Mouse (Mus musculus): ENCODE measurements around the gene Paox. TPM values are rescaled to one million over a fixed set of nuclear protein-coding genes. Genes with fewer than 3 reads are reported as not detected.

The Paox gene
- 2.9 TPM for polyA plus RNA-seq (2014; fragmentation: Illumina TruSeq; extraction: RNeasy Lipid Tissue Mini Kit (QIAGEN cat#74804); ENCODE audit: low replicate concordance)

DNA sequence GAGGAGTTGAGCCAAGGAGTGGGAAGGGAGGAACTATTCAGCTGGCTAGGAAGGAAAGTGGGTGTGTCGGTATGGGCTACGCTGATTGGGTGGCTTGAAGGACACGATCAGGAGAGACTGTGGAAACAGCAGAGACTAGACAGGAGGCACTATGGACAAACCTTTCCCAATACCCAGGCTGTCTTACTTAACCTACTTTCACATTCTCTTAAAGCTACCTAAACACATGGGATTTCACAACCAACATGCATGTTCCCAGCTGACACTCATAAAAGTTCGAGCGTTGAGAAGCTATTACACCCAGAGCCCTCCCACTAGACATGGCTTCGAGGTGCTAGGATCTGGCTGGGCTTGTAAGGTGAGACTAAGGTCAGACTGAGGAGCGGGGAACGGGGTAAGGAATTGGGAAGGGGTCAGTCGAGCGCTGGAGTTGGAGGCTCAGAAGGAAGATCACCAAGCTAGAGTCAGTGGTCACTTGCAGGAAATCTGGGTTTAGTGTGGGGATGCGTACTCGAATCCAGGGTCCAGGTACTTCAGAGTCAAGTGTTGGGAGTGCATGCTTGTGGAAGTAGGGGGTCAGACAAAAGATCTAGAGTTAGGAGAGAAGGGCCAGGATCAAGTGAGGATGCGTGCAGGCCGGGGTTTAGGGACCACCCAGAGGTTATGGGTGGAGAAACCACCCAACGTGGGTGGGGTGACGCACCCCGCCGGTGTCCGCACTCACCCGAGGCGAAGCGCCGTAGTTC lies at the start of gene Paox:
TSS of gene Paox (plus strand) at position 217 of the 746 bp plus-strand sequence.

DNA sequence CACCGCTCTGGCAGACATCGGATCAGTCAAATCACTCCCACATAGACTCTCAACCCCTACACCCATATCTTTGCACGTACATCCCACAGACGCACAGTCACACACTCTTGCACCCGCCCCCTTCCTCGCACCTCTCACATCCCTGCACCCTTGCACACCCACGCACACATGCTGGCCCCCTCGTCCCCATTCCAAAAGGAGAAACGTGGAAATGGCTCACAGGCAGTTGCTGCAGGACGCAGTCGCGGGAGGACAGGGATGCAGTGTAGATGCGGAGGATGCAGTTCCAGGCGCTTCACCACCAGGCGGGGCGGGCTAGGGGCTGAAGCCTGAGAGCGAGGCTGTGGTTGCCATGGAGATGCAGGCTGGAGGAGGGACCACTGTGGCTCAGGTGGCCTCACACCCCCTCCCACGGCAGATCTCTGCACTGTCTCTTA lies 33.3 kb upstream of the Paox start, which contains the start of gene Caly:
TSS of gene Caly (minus strand) at position 307 of the 437 bp plus-strand sequence.

DNA sequence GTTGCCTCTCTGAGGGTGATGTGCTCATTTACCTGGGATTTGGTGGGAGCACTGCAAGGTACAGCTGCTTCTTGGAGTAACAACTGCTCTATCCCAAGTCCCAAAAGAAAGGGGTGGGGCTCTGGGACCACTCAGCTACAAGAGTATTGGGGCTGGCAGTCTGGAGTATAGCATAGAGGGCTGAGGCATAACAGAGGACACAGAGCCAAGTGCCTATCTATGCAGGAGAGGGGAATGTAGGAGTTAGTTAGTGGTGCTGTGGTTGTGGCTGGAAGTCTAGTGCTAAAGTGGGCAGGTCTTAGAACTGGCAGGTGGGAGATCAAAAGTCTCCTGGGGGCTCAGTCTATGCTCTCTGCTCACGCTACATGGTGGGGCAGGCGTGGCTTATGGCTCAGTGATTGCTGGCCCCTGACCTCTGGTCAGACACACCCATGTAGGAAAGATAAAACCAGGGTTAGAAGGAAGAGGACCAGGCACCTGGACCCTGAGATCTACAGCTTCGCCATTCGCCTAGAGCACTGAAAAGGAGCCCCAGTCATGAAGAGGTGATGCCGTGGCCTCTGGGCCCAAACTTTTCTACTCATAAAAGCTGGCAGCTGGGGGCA lies 22.6 kb upstream of the Paox start, which contains the start of gene Prap1:
TSS of gene Prap1 (plus strand) at position 472 of the 605 bp plus-strand sequence.

DNA sequence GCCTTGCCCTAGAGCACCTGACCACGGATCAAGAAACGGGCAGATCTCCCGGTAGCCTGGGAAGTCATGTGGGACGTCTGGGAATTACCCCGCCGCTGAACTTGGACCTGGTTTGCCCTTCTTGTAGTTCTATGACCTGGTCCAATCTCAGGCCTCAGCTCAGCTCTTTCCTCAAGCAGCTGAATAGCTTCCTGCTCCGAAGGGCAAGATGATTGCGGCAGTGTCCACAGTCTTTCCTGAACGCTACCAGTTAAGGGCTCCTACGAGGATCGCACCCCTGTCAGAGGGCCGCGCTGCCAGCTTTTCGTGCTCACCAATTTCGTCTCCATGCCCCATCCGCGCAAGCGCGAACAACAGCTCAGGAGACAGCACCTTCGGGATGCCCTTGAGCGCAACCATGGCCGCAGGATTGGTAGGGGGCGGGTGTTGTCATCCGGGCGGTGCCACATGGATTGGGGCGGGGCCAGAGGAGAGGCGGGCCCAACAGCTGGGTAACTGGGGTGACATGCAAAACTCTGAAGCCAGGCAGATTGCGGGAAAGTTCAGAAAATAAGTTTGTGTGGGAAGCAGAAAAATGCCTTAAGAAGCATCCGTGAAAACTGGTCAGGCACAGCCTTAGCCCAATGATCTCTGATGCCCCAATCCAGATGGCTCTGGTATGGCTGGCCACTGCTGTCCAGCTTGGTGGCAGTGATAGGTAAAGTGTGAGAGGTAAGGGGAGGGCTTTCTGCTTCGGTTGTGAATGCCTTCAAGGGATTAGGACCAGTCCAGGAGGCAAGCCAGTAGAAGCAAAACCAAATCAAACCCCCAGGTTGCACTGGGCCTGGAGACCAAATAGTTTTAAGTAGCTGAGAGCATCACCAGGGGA lies 13.4 kb upstream of the Paox start, which contains the start of gene Fuom:
TSS of gene Fuom (minus strand) at position 449 of the 868 bp plus-strand sequence.

GRCm38 (mm10) chr7:140116329-140117054 lies 893 bp downstream of the Paox start, which contains the start of gene Echs1:
Gene Echs1 (minus strand): TSS chr7:140116476.

DNA sequence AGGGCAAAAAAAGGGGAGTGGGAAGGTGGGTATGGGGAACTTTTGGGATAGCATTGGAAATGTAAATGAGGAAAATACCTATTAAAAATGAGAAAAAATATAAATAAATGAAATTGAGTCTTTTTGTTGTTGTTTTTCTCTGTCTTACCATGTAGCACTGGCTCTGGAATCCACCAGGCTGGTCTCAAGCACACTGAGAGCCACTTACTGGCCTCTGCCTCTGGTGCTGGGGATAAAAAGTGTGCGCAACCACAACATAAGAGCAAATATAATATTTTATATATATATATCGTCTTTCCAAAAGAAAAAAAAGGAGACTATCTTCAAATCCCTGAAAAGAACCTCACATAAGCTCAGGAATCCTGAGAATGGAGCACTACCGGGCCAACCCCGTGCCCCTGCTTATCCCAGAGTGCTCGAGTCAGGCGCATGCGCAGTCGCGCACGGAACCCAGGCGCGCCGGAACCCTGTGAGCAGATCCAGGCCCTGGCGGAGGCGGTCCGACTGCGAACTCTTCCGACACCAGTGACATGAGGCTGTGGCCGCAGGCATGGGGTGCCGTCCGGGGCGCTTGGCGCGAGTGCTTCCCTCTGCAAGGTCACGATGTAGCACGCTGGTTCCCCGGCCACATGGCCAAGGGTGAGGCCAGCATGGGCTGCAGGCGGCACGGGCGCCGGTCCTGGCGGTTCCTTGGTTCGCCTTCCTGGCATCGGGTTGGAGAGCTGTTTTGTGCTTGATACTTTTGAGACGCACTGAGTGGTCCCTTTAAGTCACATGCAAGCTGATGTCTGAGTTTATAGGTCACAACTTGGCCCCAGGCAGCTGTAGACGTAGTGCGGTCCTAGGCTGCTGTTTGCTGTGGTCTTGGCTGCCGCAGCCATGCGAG lies 21.8 kb downstream of the Paox start, which contains the start of gene Mtg1:
TSS of gene Mtg1 (plus strand) at position 430 of the 886 bp plus-strand sequence.

GRCm38 (mm10) chr7:140154218-140154927 lies 38.8 kb downstream of the Paox start, which contains the start of gene Sprn:
Gene Sprn (minus strand): TSS chr7:140154877.

DNA sequence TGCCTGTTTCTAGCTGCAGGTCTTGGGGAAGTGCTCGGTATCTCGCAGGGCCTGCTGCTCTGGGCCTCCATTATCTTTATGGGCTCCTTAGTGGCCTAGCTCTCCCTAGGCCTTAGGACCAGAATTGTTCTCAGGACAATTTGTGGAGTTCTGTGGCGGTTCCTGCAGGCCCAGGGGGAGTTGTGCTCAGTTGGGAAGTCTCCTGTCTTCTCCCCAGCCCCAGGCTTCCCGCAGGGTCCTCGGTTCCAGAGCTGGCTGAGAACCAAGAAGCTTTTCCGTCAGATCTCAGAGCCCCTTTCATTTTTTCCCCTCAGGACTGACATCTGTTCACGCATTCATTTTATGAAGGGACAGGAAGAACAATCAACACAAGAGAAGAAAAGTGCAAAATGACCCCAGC lies 49.1 kb downstream of the Paox start, which contains the start of gene Olfr522:
TSS of gene Olfr522 (minus strand) at position 101 of the 400 bp plus-strand sequence.

GRCm38 (mm10) chr7:140172936-140173335 lies 57.3 kb downstream of the Paox start, which contains the start of gene Olfr523:
Gene Olfr523 (plus strand): TSS chr7:140173217.

Other genes starting within 250 kb of the Paox start
- gene Kndc1, start 221.1 kb upstream of the Paox start, polyA plus RNA-seq (2014; fragmentation: Illumina TruSeq; extraction: RNeasy Lipid Tissue Mini Kit (QIAGEN cat#74804); ENCODE audit: low replicate concordance): 0.11 TPM
- gene Utf1, start 172.0 kb upstream of the Paox start, polyA plus RNA-seq (2014; fragmentation: Illumina TruSeq; extraction: RNeasy Lipid Tissue Mini Kit (QIAGEN cat#74804); ENCODE audit: low replicate concordance): not detected
- gene 6430531B16Rik, start 137.0 kb upstream of the Paox start, polyA plus RNA-seq (2014; fragmentation: Illumina TruSeq; extraction: RNeasy Lipid Tissue Mini Kit (QIAGEN cat#74804); ENCODE audit: low replicate concordance): not detected
- 0.11 TPM for gene Adam8, start 123.2 kb upstream of the Paox start, polyA plus RNA-seq (2014; fragmentation: Illumina TruSeq; extraction: RNeasy Lipid Tissue Mini Kit (QIAGEN cat#74804); ENCODE audit: low replicate concordance)
- gene Zfp511, start 79.4 kb upstream of the Paox start, polyA plus RNA-seq (2014; fragmentation: Illumina TruSeq; extraction: RNeasy Lipid Tissue Mini Kit (QIAGEN cat#74804); ENCODE audit: low replicate concordance): 7.8 TPM
- gene Tubgcp2, start 79.1 kb upstream of the Paox start, polyA plus RNA-seq (2014; fragmentation: Illumina TruSeq; extraction: RNeasy Lipid Tissue Mini Kit (QIAGEN cat#74804); ENCODE audit: low replicate concordance): 4.9 TPM
- gene Msx3, start 66.7 kb upstream of the Paox start, polyA plus RNA-seq (2014; fragmentation: Illumina TruSeq; extraction: RNeasy Lipid Tissue Mini Kit (QIAGEN cat#74804); ENCODE audit: low replicate concordance): not detected
- gene Caly, start 33.3 kb upstream of the Paox start, polyA plus RNA-seq (2014; fragmentation: Illumina TruSeq; extraction: RNeasy Lipid Tissue Mini Kit (QIAGEN cat#74804); ENCODE audit: low replicate concordance): not detected
- gene Prap1, start 22.4 kb upstream of the Paox start, polyA plus RNA-seq (2014; fragmentation: Illumina TruSeq; extraction: RNeasy Lipid Tissue Mini Kit (QIAGEN cat#74804); ENCODE audit: low replicate concordance): 108 TPM
- 54.7 TPM for gene Fuom, start 13.4 kb upstream of the Paox start, polyA plus RNA-seq (2014; fragmentation: Illumina TruSeq; extraction: RNeasy Lipid Tissue Mini Kit (QIAGEN cat#74804); ENCODE audit: low replicate concordance)
- 65.0 TPM for gene Echs1, start 677 bp downstream of the Paox start, polyA plus RNA-seq (2014; fragmentation: Illumina TruSeq; extraction: RNeasy Lipid Tissue Mini Kit (QIAGEN cat#74804); ENCODE audit: low replicate concordance)
- 1.1 TPM for gene Mtg1, start 21.8 kb downstream of the Paox start, polyA plus RNA-seq (2014; fragmentation: Illumina TruSeq; extraction: RNeasy Lipid Tissue Mini Kit (QIAGEN cat#74804); ENCODE audit: low replicate concordance)
- gene Sprn, start 39.1 kb downstream of the Paox start, polyA plus RNA-seq (2014; fragmentation: Illumina TruSeq; extraction: RNeasy Lipid Tissue Mini Kit (QIAGEN cat#74804); ENCODE audit: low replicate concordance): 0.11 TPM
- gene Olfr522, start 49.0 kb downstream of the Paox start, polyA plus RNA-seq (2014; fragmentation: Illumina TruSeq; extraction: RNeasy Lipid Tissue Mini Kit (QIAGEN cat#74804); ENCODE audit: low replicate concordance): not detected
- not detected for gene Olfr523, start 57.4 kb downstream of the Paox start, polyA plus RNA-seq (2014; fragmentation: Illumina TruSeq; extraction: RNeasy Lipid Tissue Mini Kit (QIAGEN cat#74804); ENCODE audit: low replicate concordance)
- gene Olfr524, start 90.2 kb downstream of the Paox start, polyA plus RNA-seq (2014; fragmentation: Illumina TruSeq; extraction: RNeasy Lipid Tissue Mini Kit (QIAGEN cat#74804); ENCODE audit: low replicate concordance): not detected
- not detected for gene Cd163l1, start 102.5 kb downstream of the Paox start, polyA plus RNA-seq (2014; fragmentation: Illumina TruSeq; extraction: RNeasy Lipid Tissue Mini Kit (QIAGEN cat#74804); ENCODE audit: low replicate concordance)
- gene 5830411N06Rik, start 131.5 kb downstream of the Paox start, polyA plus RNA-seq (2014; fragmentation: Illumina TruSeq; extraction: RNeasy Lipid Tissue Mini Kit (QIAGEN cat#74804); ENCODE audit: low replicate concordance): not detected
- not detected for gene Olfr525, start 205.1 kb downstream of the Paox start, polyA plus RNA-seq (2014; fragmentation: Illumina TruSeq; extraction: RNeasy Lipid Tissue Mini Kit (QIAGEN cat#74804); ENCODE audit: low replicate concordance)
- gene Olfr527, start 218.2 kb downstream of the Paox start, polyA plus RNA-seq (2014; fragmentation: Illumina TruSeq; extraction: RNeasy Lipid Tissue Mini Kit (QIAGEN cat#74804); ENCODE audit: low replicate concordance): not detected
- gene Olfr60, start 245.9 kb downstream of the Paox start, polyA plus RNA-seq (2014; fragmentation: Illumina TruSeq; extraction: RNeasy Lipid Tissue Mini Kit (QIAGEN cat#74804); ENCODE audit: low replicate concordance): 0.33 TPM